Mouse (Mus musculus) heart, postnatal 0 days (tissue): Measurements from ENCODE around the gene Abcc3. TPM values are rescaled to one million over a fixed set of nuclear protein-coding genes. Genes with fewer than 3 reads are reported as not detected.

Experiments
- ATAC-seq: fragments of 200-750 bp; cut with Nextera tagmentation; 2 replicates; pipeline ENCODE4 v1.8.0; 2017; ENCODE audit warnings: low read depth, moderate number of reproducible peaks, moderate library complexity; ENCODE audit not compliant: insufficient read depth
- DNase-seq: peaks from one replicate; pipeline ENCODE4 v3.0.0-alpha.2; 2016; ENCODE audit warnings: low spot score
- H3K27ac ChIP-seq: fragments of 300-500 bp; sonication (generic); 2 replicates; pipeline ENCODE4 v1.5.1; 2014; ENCODE audit warnings: low read depth, mild to moderate bottlenecking
- H3K27me3 ChIP-seq: fragments of 300-500 bp; sonication (generic); 2 replicates; pipeline ENCODE4 v1.6.1; 2014; ENCODE audit warnings: low read length, mixed read lengths; ENCODE audit not compliant: control insufficient read depth, insufficient read depth
- H3K36me3 ChIP-seq: fragments of 300-500 bp; sonication (generic); replicated peaks from 2 replicates; pipeline ENCODE4 v1.6.1; 2014; ENCODE audit warnings: low read length, mixed read lengths; ENCODE audit not compliant: control insufficient read depth, insufficient read depth
- H3K4me1 ChIP-seq: fragments of 300-500 bp; sonication (generic); 2 replicates; pipeline ENCODE4 v1.6.1; 2014; ENCODE audit warnings: antibody characterized with exemption; ENCODE audit not compliant: control insufficient read depth, insufficient read depth
- H3K4me2 ChIP-seq: fragments of 300-500 bp; sonication (generic); 2 replicates; pipeline ENCODE4 v1.6.1; 2014; ENCODE audit warnings: low read depth, mild to moderate bottlenecking, low read length, moderate library complexity
- H3K4me3 ChIP-seq: fragments of 300-500 bp; sonication (generic); 2 replicates; pipeline ENCODE4 v1.5.1; 2014; ENCODE audit warnings: low read depth, low read length
- H3K9ac ChIP-seq: fragments of 300-500 bp; sonication (generic); replicated peaks from 2 replicates; pipeline ENCODE4 v1.6.1; 2014; ENCODE audit warnings: low read depth, low read length, mixed read lengths
- H3K9me3 ChIP-seq: fragments of 300-500 bp; sonication (generic); replicated peaks from 2 replicates; pipeline ENCODE4 v1.6.1; 2016; ENCODE audit warnings: low read length; ENCODE audit not compliant: control insufficient read depth
- CTCF ChIP-seq: IDR thresholded peaks from 2 replicates; pipeline ENCODE4 v1.5.1; 2016; ENCODE audit warnings: antibody characterized with exemption, control low read depth, low read depth
- EP300 ChIP-seq: IDR thresholded peaks from 2 replicates; pipeline ENCODE4 v1.6.1; 2016; ENCODE audit warnings: antibody characterized with exemption, low read depth
- WGBS: fragments of 180-500 bp; shearing (Covaris S2); extraction: QIAGEN DNeasy Blood & Tissue Kit; methylation state at CpG from one replicate; pipeline ENCODE4 v1.1.7; 2014; 5-methylcytosine and 5-hydroxymethylcytosine counted together
- polyA plus RNA-seq: library from polyadenylated mRNA; unstranded; fragments of >200 nt; fragmentation: Nextera tagmentation; extraction: Ambion mirVana; gene quantifications from 2 replicates; pipeline ENCODE4 v1.2.1, GENCODE M21; 2015
- total RNA-seq: library from RNA; depleted of rRNA; stranded (reverse); fragments of >200 nt; gene quantifications from 2 replicates; pipeline ENCODE4 v1.2.3, GENCODE M21; 2014; ENCODE audit warnings: low replicate concordance

Gene Abcc3
- total and polyA plus RNA-seq, 2 experiments from 2014 or later: 0.72 to 14.5 TPM

DNA sequence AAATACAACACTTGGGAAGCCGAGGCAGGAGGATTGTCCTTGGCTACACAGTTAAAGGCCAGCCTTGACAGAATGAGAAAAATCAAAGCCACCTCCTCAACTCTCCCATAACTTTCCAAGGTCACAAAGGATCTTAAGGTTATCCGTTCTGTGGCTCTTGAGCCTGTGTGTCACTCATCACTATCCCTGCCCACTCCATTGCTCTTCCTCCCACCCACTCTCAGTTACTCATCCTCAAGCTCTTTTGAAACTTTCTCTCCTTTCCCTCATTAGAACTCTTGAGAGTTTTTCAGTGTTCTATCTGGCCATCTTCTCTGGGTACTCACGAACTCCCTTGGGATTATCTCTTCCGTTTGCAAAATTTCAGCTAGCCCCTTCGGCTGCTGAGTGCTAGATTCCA is 68.2 kb downstream of the Abcc3 start:
- Histone ChIP-seq H3K4me3 (no peak overlapping the region), H3K27me3 (no peaks in the 10 kb centered on the region), H3K9me3 (no peaks in the 10 kb centered on the region), H3K4me1 (peaks cover 31% of the 10 kb centered on the region), H3K9ac (no peak overlapping the region), H3K36me3 (no peaks in the 10 kb centered on the region), H3K27ac (no peak overlapping the region), H3K4me2 (no peak overlapping the region)
- 72% methylated on average over 5 of the region's 5 CpGs for WGBS
- DNase-seq (no peak), ATAC-seq (no peak)
- TF ChIP-seq EP300 (no peak), CTCF (no peak)

DNA sequence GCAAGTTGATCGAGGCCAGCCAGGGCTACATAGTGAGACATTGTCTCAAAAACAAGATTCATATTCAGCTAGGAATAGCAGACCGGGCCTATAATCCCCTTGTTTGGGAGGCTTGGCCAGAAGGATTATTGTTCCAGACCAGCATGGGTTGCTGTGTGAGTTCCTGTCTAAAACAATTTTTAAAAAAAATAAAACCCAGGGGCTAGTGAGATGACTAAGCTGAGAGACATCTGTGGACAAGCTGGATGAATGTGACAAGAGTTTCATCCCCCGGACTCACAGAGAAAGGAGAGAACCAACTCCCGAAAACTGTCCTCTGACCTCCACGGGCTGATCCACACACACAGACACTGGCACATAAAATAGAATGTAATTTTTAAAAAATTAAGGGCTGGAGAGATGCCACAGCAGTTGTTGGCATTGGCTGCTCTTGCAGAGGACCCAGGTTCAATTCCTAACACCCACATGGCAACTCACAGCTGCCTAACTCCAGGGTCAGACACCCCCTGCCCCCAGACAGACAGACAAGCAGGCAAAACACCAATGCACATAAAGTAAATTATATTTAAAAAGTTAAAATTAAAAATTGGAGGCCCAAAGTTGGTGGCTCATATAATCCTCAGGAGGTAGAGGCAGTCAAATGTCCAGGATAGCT is 69.4 kb downstream of the Abcc3 start:
- H3K9ac ChIP-seq: no peak overlapping the region
- peak overlapping the region; percentile 98 for H3K27ac ChIP-seq
- peaks cover 25% of the 10 kb centered on the region for H3K4me1 ChIP-seq
- no peak for ATAC-seq
- no peaks in the 10 kb centered on the region for H3K9me3 ChIP-seq
- H3K36me3 ChIP-seq: no peaks in the 10 kb centered on the region
- no peak for DNase-seq
- 80% methylated on average over 5 of the region's 5 CpGs for WGBS
- H3K4me3 ChIP-seq: no peak overlapping the region
- H3K27me3 ChIP-seq: no peaks in the 10 kb centered on the region
- no peak for TF ChIP-seq EP300
- no peak for TF ChIP-seq CTCF
- H3K4me2 ChIP-seq: no peak overlapping the region

DNA sequence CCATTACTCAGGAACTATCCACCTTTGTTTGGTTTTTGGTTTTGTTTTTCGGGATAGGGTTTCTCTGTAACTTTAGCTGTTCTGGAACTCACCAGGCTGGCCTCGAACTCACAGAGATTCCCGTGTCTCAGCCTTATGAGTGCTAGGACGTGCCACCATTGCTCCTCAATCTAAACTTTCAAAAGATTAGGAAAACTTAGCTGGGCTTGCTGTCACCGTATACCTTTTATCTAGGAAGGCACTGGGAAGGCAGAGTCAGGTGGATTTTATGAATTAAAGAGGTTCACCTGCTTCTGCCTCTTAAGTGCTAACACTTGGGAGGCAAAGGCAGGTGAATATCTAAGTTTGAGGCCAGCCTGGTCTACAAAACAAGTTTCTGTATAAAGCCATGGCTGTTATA is 70.2 kb downstream of the Abcc3 start:
- WGBS: 43% methylated on average over 5 of the region's 5 CpGs
- Histone ChIP-seq H3K9ac (peak overlapping the region; percentile 99), H3K27ac (peak overlapping the region; percentile 98), H3K4me1 (peaks cover 25% of the 10 kb centered on the region), H3K27me3 (no peaks in the 10 kb centered on the region), H3K36me3 (no peaks in the 10 kb centered on the region), H3K4me2 (peak overlapping the region; percentile 90), H3K9me3 (no peaks in the 10 kb centered on the region), H3K4me3 (peak overlapping the region; percentile 99)
- no peak for TF ChIP-seq EP300
- TF ChIP-seq CTCF: no peak
- DNase-seq: no peak
- no peak for ATAC-seq

DNA sequence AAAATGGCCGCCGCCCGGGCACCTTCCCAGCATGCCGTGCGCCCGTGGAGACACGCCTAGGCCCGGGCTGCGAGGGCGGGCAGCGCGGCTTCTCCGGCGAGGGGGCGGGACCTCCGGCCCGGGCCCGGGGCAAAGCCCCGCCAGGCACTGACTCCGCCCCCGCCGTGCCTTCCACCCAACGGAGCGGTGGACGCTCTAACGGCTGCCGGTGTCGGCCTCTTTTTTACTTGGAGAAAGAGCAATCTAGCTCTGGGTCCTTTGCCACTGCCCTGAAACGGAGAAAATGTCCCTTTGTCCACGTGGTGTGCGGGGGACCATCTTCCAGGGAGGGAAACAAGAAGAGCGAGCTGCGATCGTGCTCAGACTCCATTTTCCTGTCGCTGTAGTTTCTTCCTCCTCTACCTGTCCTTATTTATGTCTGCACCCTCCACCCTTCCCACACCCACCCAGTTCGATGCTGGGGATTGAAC is 70.8 kb downstream of the Abcc3 start, which contains the start of gene Luc7l3:
Luc7l3 (minus strand) TSS at position 58 of the 470 bp plus-strand sequence.
- TF ChIP-seq EP300 (no peak), CTCF (no peak)
- peak within 1 kb of the TSS; percentile 90 for H3K4me2 ChIP-seq
- no peaks in the 10 kb centered on the region for H3K27me3 ChIP-seq
- no peaks in the 10 kb centered on the region for H3K36me3 ChIP-seq
- H3K9me3 ChIP-seq: no peaks in the 10 kb centered on the region
- WGBS: under 1% methylated on average over 35 of the region's 36 CpGs
- H3K4me1 ChIP-seq: peaks cover 26% of the 10 kb centered on the region
- H3K4me3 ChIP-seq: peak within 1 kb of the TSS; percentile 99
- ATAC-seq (peak; percentile 95), DNase-seq (peak; percentile 93)
- H3K27ac ChIP-seq: peak within 1 kb of the TSS; percentile 98
- H3K9ac ChIP-seq: peak within 1 kb of the TSS; percentile 99

DNA sequence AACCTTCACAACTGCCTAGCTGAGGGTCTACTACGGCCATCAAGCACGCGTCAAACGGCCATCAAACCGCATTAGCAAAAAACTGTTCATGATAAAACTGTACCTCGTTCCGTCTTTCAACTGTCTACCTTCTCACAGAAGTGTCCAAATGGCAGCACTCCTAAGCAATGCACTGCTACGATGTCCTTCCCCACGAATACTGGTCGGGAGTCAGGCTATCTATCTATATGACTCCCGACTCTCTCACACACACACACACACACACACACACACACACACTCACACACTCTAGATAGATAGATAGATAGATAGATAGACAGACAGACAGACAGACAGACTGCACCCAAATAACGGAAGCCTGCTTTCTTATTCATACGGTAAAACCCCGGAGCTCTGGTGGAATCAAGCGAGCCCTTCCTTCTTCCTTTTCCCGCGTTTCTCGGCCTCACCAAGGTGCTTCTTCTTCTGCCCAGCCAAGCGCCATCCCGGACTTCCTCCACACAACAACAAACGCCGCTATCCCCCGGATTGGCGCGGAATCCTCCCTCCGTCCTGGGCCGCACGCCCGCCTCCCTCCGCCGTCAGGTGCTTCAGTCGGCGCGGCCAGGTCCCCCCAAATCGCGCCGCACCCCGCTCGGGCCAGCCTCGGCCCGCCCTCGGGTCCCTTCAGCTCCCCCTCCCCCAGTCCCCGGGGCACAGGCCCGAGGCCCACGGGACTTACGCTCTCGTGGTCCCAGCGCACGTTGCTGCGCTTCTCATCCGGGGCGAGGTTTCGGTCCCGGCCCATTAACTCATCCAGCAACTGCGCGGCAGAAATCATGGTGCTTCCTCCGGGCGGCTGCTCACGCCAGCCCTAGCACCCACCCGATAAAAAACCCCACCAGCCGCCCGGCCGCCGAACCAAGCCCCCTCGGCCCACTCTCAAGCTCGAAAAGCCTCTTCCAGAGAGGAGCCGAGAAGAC is 71.5 kb downstream of the Abcc3 start:
- ATAC-seq (peak; percentile 67), DNase-seq (no peak)
- peak overlapping the region; percentile 90 for H3K4me2 ChIP-seq
- peak overlapping the region; percentile 99 for H3K9ac ChIP-seq
- no peaks in the 10 kb centered on the region for H3K36me3 ChIP-seq
- H3K4me3 ChIP-seq: peak overlapping the region; percentile 99
- WGBS: under 1% methylated on average over 67 of the region's 67 CpGs
- H3K4me1 ChIP-seq: peaks cover 24% of the 10 kb centered on the region; the same call in 1 of the 2 replicates
- H3K9me3 ChIP-seq: no peaks in the 10 kb centered on the region
- TF ChIP-seq EP300 (peak; percentile 51; the same call in 1 of the 2 replicates), CTCF (no peak)
- peak overlapping the region; percentile 98 for H3K27ac ChIP-seq
- H3K27me3 ChIP-seq: no peaks in the 10 kb centered on the region
